Comparison of ENCODE assay signal across 18 mouse cellular contexts in the genomic region with DNA sequence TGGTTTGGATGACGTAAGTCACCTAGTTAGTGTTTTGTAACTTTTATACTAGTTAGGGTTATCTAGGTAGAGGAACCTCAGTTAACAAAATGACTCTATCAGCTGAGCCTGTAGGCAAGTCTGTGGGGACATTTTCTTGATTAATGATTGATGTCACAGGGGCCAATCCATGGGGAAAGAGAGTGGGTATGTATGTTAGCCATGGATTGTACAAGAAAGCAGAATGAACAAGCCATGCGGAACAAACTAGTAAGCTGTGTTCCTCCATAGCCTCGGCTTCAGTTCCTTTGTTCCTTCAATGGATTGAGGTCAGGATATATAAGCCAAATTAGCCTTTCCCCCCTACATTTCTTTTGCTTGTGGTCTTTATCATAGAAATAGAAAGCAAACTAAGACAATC.
"Had no signal": no experiment of that assay in that cellular context is flagged by ENCODE, and none has a peak within 500 bp of the region (broad histone marks: within the 10 kb centered on the region; RNA-seq: fewer than 3 reads in every experiment).

No protein-coding gene starts in this region.

- H3K27ac ChIP-seq: liver, embryonic 15.5 days; lung, embryonic 15.5 days; macrophage; midbrain, embryonic 12.5 days; neural tube, embryonic 12.5 days; stomach, embryonic 15.5 days; stomach, postnatal 0 days had no signal

- H3K36me3 ChIP-seq: liver, embryonic 15.5 days; lung, embryonic 15.5 days; midbrain, embryonic 12.5 days; neural tube, embryonic 12.5 days; stomach, embryonic 15.5 days had no signal

- H3K27me3 ChIP-seq: liver, embryonic 15.5 days; lung, embryonic 15.5 days; megakaryocyte, embryonic 14.5 days; midbrain, embryonic 12.5 days; neural tube, embryonic 12.5 days; stomach, embryonic 15.5 days had no signal

- ATAC-seq: liver, postnatal 0 days; lung, postnatal 0 days had no signal

- H3K9ac ChIP-seq: liver, embryonic 15.5 days; liver, postnatal 0 days; lung, embryonic 15.5 days; midbrain, embryonic 12.5 days; neural tube, embryonic 12.5 days; stomach, embryonic 15.5 days had no signal

- H3K9me3 ChIP-seq: liver, embryonic 15.5 days; lung, embryonic 15.5 days; megakaryocyte, embryonic 14.5 days; midbrain, embryonic 12.5 days; neural tube, embryonic 12.5 days; stomach, embryonic 15.5 days had no signal

- H3K4me2 ChIP-seq: liver, embryonic 15.5 days; lung, embryonic 15.5 days; midbrain, embryonic 12.5 days; neural tube, embryonic 12.5 days; stomach, embryonic 15.5 days had no signal

- H3K4me1 ChIP-seq: liver, embryonic 15.5 days; lung, embryonic 15.5 days; megakaryocyte, embryonic 14.5 days; midbrain, embryonic 12.5 days; neural tube, embryonic 12.5 days; stomach, embryonic 15.5 days had no signal

- DNase-seq: liver, postnatal 0 days; lung, adult 2 months; lung, postnatal 14 days; lung, postnatal 36 days; midbrain, embryonic 14.5 days; right cerebral cortex, postnatal 14 days; thymus, adult 2 months; thymus, postnatal 25 days; thymus, postnatal 4 days had no signal

- H3K4me3 ChIP-seq: liver, embryonic 15.5 days; lung, embryonic 15.5 days; megakaryocyte, embryonic 14.5 days; midbrain, embryonic 12.5 days; neural tube, embryonic 12.5 days; stomach, embryonic 15.5 days had no signal
